Mouse (Mus musculus): Measurements from ENCODE around the gene Ceacam19.
"Not testable (repeated sequence)": the region's sequence is repeated elsewhere in the genome, so short reads cannot be mapped to it uniquely, and the experiment has no call there.

Gene Ceacam19

DNA sequence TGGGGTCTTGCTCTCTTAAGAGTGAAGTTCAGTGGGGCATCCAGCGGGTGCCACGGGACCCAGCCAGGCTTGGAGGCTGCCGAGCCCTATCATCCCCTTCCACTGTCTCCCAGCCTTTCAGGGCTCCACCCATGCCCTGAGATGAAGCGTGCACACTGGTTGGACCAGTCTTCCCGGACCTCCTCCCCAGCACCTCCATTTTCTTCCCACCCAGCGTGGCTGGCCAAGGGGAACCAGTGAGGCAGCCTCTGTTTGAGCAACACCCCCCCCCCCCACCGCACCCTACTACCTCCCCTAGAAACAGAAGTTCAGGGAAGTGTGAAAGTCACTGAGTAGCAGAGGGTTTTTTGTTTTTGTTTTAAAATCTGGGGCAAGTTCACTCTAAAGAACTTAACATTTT lies at the start of gene Ceacam19:
TSS of gene Ceacam19 (minus strand) at position 117 of the 400 bp plus-strand sequence.
- no peak for DNase-seq (ENCODE audit: low spot score in 2 of 2)

DNA sequence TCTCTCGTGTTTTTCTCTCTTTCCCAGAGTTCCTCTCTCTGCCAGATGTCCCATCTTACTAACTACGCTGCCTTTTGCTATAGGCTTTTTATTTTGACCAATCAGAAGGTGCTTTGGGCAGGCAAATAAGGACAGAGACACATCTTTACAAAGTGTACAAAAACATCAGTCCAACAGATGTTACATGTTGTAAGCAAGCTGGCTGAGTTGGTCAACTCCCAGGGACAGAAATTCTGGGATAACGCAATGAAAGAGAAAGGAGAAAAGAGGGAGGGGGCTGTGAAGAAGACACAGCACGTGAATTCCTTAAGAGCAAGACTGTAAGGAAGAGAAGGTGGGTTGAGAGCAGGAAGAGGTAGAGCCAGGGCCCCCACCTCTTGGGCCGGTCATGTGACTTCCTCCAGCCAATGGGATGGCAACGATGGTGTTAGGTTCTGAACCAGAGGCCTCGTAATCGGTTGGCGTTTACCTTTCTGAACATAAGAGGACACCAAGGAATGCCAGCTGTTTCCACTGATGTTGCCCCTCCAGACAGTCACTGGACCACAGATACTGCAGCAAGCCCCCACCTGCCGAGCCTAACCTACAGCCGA lies 49.6 kb upstream of the Ceacam19 start:
- DNase-seq (ENCODE audit: low spot score in 2 of 2), result no peak

DNA sequence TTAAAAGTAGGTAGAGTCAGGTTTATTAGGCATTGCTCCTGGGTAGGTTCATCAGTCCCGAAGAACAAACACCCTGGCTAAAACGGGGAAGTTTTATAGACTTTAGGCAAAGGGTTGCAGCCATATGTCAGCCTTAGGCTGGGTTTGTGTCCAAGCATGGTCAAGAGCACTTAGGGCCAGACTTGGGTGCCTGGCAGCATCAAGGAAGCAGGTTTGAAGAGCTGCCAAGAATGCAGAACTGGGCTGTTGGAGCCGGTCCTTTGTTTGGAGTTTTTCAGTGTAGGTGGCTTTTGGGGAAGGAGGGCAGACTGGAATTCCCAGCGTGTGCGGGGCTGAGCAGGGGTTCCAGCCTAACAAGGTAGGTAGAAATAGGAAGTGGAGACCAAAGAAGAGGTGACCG lies 48.2 kb upstream of the Ceacam19 start:
- no peak for DNase-seq (ENCODE audit: low spot score in 2 of 2)

DNA sequence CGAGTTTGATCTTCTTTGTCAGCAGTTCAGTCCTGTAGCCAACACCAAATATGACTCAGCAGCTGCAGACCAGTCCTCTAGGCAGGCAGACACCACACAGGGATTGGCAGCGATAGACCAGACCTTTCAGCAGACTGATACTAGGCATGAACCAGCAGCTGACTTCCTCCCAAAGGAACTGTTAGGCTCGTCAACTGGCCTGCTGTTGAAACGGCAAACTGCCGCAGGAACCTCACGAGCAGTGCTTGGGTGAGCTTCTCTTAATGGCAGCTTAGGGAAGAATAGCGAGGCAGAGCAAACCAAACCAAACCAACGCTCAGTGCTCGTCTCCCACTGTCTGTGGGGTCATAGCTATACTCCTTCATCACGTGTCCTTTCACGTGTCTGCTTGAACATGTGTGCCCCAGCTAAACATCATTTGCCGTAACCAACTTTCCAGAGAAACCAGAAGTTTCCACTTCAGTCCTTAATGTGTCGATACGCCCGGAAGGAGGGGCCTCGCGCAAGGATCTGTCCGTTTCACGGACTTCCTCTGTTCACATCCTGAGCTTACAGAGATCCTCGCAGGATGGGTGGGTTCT lies 47.5 kb upstream of the Ceacam19 start:
- DNase-seq (ENCODE audit: low spot score in 2 of 2), result no peak

DNA sequence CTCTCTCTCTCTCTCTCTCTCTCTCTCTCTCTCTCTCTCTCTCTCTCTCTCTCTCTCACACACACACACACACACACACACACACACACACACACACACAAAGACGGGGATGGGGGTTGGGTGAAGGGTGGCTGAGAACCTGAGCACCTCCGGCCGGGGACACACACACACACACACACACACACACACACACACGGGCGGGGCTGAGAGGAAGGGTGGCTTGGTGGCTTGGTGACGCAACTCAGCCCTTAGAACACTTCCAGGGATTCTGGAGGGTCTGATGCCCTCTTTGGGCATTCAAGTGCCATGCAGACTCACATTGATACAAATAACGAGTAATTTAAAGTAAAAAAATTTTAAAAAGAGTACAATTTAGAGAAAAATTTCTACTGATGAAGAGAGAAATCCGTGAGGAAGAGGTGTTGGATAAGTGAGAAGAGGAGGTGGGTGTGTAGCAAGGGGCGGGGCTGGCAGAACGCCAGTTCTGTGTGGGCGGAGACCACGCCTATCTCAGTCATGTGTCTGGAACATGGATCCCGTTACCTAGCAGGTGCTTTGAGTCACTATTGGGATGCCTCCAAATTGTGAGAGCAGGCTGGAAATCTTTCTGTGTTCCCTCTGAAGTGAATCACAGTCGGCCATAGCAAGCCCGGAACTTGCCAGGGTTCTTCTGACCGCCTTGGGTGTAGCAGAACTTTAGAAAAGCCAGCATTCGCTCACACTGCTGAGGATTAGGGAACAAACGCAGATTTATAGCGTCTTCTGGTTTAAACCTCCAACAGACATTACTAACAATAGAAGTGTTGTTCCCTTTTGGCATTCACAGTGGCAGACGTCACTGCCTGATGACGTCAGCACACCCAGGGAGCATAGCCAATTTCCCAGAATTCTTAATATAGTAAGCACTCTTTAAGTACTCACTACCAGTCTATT lies 45.4 kb upstream of the Ceacam19 start:
- peak in 1 of 2 experiments; percentile 40 for DNase-seq (ENCODE audit: low spot score in 2 of 2)

DNA sequence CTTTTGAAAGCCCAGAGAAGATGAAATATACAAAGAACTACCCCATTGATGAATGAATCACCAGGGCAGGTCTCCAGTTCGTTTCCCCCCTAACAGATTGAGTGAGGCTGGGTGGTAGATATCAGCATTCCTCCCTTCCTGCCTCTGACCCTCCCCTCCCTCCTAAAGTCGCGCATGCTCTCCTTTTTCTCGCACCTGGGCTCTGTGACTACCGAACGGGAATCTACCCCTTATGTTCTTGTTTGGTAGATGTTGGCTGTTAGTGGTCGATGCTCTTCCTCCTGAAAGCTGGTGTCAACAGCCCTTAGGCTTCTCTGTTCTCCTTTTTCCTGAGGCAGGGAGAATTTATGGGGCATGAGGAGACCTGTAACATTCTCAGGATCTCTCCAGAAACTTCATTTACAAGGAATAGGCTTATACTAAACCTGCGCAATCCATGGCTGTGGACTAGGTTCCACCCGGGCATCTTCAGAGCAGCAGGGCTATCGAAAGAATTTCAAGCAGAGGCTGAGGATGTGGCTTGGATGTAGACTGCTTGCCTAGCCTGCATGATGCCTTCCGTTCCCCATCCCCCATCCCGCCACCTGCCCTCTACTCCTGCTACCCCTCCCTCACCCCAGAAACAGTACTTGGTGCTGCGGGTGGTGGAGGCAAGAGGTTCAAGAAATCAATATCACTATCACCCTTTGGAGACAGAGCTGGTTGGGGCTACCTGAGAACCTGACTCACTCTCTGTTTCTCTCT lies 44.5 kb upstream of the Ceacam19 start:
- DNase-seq (ENCODE audit: low spot score in 2 of 2), result no peak

DNA sequence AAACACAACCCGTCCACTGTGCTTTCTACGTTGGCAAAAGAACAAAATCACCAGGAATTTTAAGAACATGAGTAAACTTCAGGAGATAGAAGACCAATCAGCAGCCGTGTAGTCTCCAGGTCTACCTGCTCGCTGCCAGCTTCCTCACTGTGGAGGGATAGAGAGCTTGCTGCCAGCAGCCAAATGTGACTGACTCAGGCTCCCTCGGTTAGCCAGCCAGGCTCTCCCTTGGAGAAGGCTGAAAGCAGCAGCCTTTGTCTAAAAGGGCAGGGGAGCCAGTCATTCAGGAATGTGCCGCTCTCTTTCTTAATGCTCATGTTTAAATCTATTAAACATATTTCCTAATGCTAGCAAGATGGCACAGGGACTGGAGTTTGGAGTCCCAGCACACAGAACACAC lies 42.7 kb upstream of the Ceacam19 start:
- not testable (repeated sequence) for DNase-seq (ENCODE audit: low spot score in 2 of 2)

DNA sequence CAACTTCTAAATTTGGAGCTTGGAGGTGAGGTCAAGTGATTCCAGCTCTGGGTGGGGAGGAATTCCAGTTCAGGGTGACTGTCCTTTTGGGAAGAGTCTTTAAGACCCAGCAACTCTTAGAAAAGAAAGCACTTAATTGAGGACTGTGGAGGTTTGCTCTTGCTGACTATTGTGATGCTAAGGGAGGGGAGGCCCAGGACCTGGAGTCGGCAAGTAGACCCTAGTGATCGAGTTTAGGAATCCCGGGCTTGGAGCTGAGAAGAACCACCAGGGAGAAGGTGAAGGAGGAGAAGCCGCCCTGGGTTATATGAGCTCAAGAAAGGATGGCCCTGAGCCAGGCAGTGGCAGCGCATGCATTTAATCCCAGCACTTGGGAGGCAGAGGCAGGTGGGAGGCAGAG lies 40.7 kb upstream of the Ceacam19 start:
- DNase-seq (ENCODE audit: low spot score in 2 of 2), result no peak

DNA sequence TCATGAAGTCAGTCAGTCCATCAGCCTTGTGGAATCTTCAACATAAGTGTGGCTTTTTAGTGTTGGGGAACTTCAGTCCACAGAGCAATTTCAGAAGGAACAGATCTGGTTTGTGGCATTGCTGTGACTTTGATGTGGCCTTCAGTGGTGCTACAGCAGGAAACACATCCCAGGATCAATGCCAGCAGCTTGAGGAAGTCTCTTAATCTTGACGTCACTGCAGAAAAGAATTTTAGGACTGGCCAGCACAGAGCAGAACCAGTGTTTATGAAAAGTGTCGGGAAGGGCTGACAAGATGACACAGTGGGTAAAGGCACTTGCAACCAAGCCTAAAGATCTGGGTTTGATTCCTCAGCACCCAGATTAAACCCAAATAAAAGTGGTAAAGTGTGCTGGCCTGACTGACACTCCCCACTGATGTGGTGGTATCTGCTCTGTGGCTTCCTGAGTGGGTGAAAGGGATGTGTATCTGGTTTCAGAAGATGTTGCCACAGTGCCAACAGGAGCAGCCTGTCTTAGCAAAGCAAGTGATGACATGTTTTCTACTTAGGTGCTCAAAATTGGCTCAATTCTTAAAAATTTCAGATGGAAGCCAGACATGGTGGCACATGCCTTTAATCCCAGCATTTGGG lies 39.2 kb upstream of the Ceacam19 start:
- DNase-seq (ENCODE audit: low spot score in 2 of 2), result no peak

DNA sequence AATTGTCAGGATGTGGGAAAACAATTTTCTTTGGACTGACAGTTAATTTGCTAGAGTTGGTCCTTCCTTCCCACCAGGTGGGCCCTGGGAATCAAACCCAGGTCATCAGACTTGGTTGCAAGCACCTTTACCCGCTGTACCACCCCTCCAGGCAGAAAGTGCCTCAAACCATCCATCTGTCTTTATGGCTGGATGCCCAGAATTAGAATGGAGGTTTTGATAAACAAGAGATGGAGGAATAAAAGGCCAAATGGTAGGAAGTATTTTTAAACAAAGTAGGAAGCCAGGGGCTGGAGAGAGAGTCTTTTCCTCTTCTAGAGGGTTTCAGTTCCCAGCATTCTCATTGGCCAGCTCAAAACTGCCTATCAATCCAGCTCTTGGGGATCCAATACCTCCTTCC lies 37.6 kb upstream of the Ceacam19 start:
- DNase-seq (ENCODE audit: low spot score in 2 of 2), result no peak

DNA sequence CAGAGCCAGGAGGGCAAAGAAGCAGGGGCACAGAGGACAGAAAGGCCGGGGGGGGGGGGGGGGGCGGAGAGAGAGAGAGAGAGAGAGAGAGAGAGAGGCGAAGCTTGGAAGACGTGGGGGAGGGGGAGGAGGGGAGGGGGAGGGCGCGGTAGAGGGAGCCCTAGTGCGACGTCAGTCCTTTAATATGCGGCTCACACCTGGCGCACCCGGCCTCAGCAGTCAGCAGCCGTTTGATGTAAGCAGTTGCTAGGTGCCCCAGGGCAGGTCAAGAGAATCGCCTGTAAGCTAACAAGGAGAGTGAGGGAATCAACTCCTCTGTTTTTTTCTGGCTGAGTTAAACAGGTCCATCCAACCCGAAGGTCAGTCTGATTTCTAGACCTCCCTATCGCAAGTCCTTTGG lies 36.0 kb upstream of the Ceacam19 start:
- DNase-seq (ENCODE audit: low spot score in 2 of 2), result no peak

DNA sequence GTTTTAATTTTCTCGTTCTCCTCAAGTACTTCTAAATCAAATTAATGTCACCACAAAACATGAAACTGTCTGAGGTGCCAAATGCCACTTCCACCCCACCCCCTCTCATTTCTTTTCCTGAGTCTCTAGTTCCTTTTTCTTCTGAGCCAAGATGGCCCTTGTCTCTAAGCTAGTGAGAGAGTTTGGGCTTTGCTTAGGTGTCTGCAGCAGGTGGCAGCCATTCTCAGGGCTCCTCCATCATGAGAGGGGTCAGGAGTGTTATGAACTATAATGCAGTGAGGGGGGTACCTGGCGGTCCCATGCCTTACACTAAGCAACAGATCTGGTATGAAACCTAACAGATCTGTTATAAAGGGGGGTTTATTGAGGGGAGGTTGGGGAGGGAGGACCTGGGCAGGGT lies 35.6 kb upstream of the Ceacam19 start:
- DNase-seq (ENCODE audit: low spot score in 2 of 2), result no peak

DNA sequence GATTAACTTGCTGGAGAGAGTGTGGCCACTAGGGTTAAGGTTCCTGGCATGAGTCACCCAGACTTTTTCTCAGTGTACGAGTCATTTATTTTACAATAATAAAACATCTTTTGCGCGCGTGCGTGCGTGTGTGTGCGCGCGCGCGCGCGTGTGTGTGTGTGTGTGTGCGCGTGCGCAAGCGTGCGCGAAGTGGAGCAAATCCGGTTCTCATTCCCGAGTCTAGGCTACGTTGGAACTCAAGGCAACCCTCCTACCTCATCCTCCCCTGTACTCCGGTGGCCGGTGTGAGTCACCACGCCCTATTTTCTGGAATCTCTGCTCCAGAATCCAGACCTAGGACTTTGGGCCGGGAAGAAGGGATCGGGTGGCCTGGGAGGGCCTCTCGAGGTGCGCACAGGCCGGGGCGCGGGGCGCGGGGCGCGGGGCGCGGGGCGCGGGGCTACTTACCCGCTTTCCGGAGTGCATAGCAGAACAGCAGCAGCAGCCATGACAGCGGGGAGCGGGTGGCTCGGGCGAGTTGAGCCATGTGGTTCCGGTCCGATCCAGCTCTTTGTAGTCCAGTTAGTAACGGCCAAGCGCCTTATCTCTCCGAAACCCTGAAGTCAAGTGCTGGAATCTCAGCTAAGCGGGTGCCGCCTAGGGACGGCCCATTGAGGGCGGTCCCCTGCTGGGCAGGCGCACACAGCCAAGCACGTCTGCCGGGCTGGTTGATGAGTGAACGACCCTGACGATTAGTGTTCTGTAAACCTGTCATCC lies 32.9 kb upstream of the Ceacam19 start, which contains the start of gene Pvr:
TSS of gene Pvr (minus strand) at position 655 of the 756 bp plus-strand sequence.
- DNase-seq (ENCODE audit: low spot score in 2 of 2), result peak in 1 of 2 experiments; percentile 36

DNA sequence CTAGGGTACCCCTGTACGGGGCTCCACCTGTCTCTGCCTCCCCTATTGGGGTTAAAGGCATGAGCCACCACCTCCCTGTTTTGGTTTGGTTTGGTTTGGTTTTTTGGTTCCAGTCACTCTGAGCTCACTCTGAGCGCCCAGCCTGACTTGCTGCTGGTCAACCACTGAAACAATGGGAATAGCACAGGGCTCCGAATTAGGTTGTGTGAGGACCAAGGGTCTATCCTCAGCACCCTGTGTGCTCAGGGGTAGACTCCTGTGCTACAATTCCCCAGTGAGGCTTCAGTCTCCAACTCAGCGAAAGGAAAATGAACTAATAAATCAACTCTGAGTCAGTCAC lies 32.4 kb upstream of the Ceacam19 start:
- DNase-seq (ENCODE audit: low spot score in 2 of 2), result no peak

DNA sequence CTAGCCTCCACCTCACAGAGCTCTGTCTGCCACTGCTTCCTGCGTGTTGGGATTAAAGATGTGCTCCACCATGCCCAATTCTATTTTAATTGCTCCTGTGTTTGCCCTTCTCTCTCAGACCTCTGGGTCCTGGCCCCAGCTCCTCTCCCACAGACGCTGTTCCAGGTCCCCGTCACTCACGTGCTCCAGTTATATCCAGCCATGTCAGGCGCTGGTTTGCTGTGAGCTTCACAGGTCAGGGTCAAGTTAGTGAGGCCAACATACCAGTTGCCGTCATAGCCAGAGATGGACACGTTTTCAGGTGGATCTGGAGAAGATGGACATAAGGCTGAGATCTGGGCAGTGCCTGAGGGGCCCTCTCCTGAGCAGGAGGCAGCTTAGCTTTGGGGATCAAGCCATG lies 26.8 kb upstream of the Ceacam19 start:
- no peak for DNase-seq (ENCODE audit: low spot score in 2 of 2)

DNA sequence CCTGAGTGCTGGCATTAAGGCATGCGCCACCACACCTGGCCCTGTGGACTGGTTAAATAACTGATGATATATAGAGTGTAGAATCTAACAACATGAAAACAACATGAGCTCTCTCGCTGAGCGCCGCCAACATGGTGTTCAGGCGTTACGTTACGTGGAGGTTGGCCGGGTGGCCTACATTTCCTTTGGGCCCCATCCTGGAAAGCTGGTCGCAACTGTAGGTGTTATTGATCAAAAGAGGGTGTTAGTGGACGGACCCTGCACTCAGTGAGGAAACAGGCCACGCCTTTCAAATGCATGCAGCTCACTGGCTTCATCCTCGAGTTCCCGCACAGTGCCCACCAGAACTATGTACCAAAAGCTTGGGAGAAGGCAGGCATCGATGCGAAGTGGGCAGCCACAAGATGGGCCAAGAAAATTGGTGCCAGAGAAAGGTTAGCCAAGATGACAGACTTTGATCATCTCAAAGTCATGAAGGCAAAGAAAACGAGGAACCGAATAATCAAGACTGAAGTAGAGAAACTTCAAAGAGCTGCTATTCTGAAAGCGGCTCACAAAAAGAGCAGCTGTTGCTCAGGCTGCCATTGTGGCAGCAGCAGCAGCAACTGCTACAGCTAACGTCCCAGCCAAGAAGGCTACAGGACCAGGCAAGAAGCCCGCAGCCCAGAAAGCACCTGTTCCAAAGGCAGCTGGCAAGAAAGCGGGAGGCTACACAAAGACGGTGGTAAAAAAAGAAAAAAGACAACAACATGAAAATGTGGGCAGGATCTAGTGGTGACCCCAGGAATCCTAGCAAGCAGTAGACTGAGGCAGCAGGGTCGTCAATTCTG lies 24.1 kb upstream of the Ceacam19 start:
- DNase-seq (ENCODE audit: low spot score in 2 of 2), result no peak

DNA sequence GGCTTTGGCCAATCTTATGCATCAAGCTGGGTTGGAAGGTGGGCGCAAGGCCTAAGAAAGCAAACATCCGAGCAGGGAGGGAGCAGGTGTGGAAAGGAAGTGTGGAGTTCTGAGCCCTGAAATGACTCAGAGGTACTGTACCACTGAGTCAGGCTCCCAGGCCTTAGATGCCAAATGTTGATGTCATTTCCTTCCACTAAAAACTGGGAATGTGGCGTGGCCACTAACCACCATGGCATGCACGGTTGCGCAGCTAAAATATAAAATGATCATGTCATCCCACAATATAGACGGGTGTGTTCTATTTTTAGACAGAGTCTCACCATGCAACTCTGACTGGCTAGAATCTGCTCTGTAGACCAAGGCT lies 23.5 kb upstream of the Ceacam19 start:
- DNase-seq (ENCODE audit: low spot score in 2 of 2), result no peak

DNA sequence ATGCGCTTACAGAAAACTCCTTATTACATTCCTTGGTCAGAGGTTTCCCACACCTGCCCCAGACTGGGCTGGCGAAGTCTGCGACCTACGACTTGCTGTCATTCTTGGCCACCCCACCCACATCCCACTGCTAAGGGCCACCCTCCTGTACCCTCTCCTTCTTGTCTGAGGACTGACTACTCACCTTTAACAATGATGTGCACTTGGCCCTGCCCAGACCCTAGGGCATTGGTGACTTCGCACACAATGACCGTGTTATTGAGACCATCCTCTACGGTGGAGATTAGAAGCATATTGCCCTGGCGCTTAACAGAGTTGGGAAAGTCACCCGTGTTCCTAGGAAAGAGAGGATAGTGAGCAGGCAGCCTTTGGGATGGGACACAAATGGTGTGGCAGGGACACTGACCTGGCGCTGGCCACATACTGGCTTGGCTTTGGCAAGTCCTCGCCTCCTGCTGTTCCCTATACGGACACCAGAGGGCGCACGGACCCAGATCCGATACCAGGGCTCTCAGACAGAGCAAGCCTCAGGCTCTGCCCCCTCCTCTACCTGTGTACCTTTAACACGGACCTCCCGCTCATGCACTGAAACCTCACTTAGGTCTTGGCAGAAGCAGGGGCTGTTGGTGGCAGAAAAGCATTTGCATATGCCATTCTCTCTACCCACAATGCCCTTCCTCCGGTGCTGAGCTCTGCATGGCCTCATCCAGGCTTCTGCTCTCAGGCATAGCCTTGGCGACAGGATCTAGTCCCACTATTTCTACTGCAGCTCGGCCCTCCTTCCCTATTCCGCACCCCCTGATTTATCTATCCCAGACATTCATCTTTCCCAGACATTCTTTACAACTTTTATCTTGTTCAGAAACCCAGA lies 22.9 kb upstream of the Ceacam19 start:
- peak; percentile 63 to 80 for DNase-seq (ENCODE audit: low spot score in 2 of 2)

DNA sequence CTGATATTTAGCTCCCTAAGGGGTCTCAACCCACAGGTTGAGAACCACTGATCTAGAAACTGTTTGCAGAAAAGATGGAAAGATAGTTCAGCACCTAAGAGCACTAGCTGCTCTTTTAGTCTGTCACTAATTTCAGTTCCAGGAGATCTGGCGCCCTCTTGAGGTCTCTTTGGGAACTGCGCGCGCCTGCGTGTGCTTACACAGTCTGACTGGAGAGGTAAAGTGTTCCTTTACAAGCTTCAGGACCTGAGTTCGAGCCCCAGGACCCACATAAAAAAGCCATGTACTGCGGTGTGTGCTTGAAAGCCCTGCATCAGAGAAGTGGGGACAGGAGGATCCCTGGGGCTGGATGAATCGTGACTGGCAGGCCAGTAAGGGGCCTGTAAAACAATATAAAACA lies 2.1 kb upstream of the Ceacam19 start:
- DNase-seq (ENCODE audit: low spot score in 2 of 2), result peak in 1 of 2 experiments; percentile 31

Data from cerebellum, postnatal 4 days (tissue).